Mouse (Mus musculus) left cerebral cortex, adult 8-10 months (tissue): ENCODE results near the gene Runx1. TPM values are rescaled to one million over a fixed set of nuclear protein-coding genes. Genes with fewer than 3 reads are reported as not detected.

Experiments
- DNase-seq, 2 experiments: peaks; one replicate each; pipeline ENCODE4 v3.0.0; 2022; ENCODE audit warnings: low spot score in 2 of 2
- total RNA-seq, 4 experiments: library from RNA; stranded (reverse); gene quantifications; 2 replicates each; pipeline ENCODE4 v1.2.4; 2022

The Runx1 gene
- total RNA-seq, 4 experiments from 2014 or later, result 0.87 to 6.6 (median 2.4) TPM

DNA sequence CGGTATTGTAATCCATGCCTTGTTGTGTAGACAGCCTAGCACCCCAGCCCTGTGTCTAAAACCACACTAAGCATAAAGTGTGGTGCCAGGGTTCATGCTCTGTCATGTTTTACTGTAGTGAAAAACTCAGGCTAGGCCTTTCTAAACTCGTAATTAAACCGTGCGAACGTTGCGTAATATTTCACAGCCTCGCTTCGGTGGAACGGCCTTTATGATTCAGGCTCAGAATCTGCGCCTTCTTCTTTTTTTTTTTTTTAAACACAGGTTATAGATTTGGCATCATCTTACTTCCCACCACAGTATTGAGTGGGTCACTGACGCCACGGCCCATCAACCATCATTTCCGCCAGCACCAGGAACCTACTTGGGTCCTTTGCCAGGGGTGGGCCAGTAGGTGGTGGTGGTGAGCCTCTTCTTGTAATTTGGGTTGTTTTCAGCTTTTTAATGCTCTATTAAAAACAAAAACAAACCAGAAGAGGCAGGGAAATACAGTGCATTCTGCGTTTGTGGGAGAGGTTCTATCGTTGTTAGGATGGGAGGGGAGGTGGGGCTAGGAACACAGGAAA, 210.6 kb downstream of the Runx1 start:
- no peak for DNase-seq

DNA sequence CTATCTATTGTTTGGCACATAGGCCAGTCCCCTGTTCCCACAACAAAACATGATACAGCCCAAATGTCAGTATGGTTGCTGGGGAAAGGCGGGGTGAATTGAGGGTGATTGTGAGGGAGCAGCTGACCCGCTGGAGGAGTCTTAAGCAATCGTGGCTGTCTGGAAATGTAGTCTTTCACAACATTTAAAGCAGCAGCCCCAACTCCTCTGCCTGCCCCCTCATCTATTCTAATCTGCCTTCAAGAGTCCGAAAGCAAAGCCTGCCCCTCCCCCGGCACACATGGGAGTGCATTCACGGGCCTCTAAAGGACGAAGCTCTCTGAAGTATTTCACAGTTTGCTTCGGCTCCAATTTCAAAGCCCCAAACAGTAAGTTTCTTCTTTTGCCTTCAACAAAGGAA, 213.4 kb downstream of the Runx1 start:
- DNase-seq, result no peak

DNA sequence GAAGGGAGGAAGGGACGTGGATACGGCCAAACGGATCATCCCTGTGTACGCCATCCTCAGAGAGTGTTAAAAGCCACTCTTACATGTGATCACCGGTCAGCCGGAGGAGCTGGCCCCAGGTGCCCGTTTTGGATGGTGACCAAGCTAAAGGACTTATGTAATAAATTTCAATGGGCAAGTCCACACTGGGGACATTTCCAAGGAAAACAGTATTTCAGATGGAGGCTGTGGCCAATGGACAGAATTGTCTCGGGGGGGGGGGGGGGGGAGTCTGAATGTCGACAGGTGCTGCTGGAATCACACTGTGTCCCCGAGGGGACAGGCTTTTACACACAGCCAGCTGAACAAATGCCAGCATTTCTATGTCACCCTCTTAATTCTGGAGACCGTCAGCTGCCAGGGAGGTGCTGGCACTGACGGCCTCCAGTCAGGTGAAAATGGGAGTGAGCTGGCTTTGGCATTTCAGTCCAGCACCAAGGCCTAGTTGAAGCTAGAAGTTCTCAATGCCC, 214.3 kb downstream of the Runx1 start:
- no peak for DNase-seq

DNA sequence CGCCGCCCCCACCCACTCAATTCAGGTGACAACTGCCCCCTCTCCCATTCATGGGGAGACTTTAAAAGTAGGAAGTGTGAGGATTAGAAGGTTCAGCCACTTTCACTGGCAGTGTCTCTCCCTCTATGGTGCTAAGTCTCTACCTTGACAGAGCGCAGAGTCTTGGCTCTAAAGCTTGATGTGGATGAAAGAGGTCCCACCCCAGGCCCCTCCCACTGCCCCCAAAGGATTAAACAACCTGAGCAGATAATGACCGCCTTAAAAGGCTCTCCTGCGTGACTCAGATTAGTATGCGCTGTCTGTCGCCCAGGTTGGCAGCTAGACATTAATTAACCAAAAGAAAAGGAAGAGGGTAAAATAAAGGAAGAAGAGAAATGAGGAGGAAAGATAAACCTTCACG, 215.5 kb downstream of the Runx1 start:
- no peak for DNase-seq

DNA sequence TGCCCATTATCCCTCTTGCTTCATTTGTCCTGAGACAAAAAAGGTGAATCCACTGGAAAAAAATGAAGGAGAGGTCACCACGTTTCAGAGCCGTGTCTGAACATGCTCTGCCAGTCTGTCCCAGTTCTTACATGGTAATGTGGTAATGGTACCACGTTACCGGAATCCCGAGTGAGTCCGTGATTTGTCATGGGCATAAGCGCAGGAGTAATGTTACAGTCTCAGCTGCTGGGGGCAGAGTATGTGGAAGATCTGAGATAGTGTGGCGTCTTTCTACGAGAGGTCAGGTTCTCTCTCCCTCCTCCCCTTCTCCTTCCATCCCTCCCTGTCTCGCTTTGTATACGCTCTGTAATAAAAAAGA, 216.3 kb downstream of the Runx1 start:
- DNase-seq, result no peak

DNA sequence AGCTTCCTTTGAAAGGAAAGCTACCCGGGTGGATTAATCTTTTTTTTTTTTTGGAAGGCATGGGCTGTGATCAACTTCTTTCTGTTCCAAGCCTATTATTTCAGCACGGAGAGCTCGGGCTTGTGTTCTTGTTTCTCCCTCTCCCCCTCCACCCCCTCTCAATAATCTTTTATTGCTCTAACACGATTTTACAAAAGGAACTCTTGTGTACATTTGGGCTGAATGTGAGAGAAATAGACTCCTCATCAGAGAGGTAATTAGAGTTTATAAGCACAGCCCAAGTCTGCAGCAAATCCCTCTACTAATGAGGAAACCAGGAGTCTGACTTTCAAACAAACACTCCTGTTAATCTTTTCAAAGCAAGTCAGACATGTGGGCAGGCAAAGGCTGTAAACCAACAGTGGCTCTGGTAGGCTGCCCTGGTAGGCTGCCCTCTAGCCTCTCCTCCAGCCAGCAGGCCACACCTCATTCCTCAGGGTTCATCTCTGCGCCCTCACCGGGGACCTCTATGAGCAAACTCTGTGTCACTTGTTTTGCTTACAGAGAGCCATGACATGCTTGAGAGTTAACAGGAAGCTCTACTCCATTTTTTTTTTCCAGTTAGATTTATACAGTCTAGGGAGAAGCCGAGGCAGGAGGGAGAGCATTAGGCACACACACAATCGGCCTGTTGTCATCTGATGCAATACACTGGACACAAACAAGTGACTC, 216.8 kb downstream of the Runx1 start:
- no peak for DNase-seq

DNA sequence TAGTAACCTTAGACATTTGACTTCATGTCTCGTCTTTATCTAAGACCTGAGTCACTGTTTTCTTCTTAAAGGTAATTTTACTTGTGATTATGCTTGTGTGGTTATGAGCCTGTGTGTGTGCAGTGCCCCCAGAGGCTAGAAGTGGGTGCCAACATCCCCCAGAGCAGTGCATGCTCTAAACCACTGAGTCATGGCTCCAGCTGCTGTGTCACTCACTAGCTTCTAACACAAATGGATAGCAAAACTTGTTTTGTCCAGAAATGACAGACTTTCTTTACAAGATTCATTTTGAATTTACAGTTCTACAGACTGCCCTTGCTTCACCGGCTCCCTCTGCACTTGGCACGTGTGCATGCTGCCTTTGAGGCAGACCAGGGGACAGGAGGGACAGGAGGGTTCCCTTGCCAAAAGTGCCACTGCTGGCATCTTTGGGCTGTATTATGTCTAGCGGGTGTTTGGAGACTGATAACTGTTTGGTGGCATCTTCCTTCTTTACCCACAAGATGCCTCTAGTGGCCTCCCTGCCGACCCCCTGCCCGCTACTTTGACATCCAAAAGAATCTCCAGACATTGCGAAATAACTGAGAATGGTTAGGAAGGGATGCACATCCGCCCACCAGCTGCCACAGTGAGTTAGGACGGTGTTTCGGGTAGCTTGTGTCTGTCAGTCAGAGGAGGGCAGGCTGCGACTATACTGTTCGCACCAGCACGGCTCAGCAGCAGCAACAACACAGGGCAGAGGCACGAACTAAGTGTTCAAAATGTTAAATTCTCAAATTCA, 217.6 kb downstream of the Runx1 start:
- DNase-seq, result no peak

DNA sequence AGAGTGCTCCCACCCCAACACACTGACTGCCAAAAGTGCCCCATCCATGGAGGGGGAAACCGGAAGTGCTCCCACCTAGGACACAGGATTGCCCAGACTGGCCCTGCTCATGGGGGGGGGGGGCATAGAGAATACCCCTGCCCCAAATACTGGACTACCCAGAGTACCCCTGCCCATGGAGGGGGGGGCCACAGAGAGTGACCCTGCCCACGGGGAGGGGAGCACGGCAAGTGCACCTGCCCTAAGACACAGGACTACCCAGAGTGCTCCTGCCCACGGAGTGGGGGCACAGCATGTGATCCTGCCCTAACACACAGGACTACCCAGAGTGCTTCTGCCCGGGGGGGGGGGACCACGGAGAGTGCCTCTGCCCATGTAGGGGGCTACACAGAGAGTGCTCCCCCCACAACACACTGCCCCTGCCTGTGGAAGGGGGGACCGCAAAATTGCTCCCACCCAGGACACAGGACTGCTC, 219.4 kb downstream of the Runx1 start:
- no peak for DNase-seq

DNA sequence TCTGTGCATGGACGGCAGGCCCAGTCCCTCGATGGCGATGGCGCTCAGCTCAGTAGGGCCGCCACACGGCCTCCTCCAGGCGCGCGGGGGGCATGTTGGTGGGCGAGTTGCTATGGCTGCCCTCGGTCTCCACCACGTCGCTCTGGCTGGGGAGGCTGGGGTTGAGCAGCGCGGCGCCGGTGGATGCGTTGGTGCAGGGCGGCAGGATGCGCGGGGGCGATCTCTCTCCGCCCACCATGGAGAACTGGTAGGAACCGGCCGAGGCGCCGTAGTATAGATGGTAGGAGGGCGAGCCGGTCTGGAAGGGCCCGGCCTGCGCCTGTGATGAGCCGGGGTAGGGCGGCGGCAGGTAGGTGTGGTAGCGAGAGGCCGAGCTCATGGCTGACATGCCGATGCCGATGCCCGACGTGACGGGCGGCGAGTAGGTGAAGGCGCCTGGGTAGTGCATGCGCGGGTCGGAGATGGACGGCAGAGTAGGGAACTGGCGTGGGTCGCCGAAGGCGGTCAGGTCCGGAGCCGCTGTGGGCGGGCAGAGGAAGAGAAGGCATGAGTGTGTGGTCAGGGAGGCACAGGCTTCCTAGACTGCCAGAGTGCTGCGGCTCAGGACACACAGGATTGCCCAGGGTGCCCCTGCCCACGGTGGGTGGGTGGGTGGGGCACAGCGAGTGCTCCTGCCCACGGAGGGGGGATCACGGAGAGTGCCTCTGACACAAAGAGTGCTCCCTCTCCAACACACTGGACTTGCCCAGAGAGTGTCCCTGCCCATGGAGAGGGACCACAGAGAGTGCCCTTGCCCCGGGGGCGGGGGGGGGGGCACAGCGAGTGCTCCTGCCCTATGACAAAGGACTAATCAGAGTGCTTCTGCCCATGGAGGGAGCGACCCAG, 220.1 kb downstream of the Runx1 start:
- no peak for DNase-seq

DNA sequence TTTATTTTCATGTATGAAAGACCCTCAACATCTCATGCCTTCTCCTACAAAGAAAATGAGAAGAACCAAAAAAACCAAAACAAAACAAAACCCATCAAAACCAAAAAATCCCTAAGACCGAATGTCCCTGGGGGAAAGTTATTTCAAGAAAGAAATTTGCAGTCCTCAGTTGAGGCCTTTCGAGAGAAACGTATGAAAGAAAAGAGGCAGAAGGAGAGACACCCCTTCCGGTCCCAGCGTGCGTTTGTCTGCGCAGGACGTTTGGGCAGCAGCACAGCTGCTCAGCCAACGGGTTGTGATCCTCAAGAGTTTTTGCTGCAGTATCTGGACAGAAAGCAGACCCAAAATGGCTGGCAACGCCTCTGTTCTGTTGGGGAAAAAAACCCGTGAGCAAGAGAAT, 223.4 kb downstream of the Runx1 start:
- DNase-seq, result no peak

DNA sequence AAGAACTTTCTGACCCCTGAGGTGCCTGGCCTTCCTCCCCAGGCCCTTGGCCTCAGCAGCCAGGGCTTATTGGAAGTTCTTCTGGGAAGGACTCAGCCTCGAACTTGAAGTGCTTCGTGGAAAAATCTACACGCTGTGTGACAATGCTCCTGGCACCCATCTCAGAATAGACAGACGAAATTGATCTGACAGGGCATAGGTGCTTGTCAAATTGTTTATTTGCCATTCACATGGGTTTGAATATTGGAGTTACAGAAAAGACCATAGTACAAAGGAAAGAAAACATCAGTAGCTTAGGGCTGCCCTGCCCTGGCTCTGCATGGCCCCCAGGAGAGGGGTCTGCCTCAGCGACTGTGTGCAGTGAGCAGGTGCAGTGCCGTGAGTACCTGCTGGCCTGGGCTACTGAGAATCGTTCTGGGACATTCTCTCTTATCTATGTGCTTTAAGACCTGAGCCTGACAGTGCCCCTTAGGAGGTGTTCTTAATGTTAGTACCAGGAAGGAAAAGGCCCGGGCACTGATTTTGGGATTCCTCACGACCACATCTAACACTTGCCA, 224.6 kb downstream of the Runx1 start:
- DNase-seq, result no peak

DNA sequence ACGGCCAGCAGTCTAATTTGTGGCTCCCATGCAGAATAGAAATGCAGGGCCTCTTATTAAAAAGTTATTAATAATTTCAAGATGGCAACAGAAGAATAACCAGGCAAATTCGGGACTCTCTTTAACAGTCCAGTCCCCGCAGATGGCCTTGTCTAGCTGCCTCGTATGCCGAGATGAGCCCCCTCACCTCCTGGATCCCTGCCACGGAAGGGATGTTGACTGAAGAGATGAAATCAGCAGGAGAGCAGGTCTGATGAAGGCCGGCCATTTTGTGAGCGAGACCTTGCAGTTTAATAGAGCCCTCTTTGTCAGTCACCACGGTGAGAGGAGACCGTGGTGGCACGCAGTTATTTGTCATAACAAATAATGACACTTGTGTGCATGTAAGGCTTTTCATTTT, 226.5 kb downstream of the Runx1 start:
- DNase-seq, result no peak

DNA sequence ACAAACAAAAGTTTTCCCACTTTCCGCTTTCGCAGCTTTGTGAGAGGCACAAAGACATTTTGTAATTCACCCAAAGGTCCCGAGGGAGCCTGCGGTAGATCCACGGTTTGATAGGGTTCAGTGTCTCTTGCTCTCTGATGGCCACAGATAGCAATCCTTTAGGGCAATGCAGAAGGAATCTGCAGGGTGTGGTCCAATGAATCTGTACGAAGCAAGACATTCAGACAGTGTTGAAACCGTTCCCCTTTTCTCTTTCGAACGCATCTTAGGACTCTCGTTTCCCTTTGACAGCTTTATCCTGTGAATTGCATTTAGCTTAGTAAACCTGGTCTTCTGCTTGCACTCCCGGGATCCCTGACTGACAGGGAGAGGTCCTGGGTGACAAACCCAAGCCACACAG, 228.3 kb downstream of the Runx1 start:
- no peak for DNase-seq

DNA sequence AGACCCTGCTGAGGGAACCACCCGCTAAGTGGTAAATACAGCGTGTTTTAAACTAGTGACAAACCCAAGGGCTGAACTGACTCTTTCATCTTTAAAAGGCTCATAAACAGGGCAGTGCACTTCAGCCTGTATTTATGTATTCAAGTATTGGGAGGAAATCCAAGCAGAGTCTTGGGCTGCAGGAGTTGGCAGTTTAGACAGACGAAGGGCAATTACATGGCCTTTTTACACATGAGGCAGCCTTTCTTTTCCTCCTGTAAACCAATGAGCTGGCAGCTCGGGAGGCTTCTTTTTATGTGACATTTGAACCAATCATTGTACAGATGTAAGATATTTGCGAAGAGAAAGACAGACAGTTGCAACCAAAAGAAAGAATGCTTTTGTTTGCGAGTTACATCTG, 233.7 kb downstream of the Runx1 start:
- no peak for DNase-seq

DNA sequence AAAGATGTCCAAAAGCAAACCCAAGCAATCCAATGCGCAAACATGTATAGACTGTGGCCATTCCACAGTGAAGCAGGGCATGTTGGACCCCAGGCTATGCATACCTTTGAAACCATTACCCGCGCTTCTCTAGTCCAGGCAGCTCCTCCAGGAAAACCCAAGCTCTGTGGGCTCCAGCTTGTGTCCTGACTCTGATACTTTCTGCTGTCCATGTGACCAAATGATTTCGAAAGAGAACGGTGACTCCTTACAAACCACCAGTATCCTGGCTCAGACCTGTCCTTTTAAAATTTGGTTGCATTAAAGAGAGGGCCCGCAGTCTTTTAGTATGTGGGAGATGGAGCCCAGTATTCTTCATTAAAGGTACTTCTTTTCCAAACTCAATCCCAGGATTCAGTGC, 234.2 kb downstream of the Runx1 start:
- DNase-seq, result no peak

DNA sequence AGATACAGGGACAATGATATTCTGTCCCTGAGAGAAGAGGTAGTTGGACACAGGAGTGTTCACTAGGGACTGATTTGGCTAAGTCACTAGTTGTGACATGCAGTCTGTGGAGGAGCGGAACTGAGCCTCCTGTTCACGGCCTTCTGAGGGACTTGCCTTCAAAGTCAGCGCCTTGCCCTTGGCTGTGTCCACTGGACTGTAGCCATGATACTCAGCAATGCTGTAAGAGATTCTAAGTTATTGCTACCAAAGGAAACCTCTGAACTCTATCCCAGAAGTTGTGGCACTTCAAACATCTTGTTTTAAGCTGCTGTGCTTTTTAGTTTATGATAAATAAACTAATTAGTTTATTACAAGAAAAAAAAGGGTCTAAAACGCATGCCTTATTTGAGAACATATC, 238.1 kb downstream of the Runx1 start:
- DNase-seq, result no peak

DNA sequence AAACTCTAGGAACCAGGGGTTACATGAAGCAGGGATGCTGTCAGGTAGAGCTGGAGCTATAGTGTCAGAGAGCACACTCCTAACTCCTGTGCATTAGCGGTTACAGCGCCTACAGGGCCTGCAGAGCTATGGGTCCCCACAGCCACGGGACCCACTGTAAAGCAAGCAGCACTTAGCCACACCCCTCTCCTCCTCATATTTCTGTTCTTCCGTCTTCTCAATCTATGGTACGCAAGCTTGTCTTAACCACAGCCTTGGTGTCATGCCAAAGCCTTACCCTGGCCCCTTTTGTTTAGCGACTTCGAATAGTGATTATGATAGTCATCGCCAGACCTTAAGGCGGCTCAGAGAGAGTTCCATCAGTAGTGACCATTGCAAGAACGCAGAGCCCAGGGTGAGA, 244.2 kb downstream of the Runx1 start:
- no peak for DNase-seq

DNA sequence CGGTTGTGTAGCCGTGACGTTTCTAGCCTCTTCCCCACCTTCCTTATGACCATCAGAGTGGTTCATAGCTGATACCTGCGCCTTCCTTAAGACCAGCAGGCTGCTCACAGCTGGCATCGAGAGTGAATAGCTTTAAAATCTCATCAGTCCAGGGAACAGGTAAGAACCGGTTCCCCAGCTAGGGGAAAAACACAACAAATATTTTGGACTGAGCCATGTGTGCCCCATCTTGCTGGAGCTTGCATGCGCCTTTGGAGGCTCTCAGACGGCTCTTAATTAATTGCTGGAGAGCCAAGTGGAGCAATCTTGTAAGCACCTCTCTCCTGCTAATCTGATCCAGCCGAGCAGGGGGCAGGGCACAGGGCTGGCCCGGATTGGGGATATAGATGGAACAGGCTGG, 245.0 kb downstream of the Runx1 start:
- DNase-seq, result no peak

DNA sequence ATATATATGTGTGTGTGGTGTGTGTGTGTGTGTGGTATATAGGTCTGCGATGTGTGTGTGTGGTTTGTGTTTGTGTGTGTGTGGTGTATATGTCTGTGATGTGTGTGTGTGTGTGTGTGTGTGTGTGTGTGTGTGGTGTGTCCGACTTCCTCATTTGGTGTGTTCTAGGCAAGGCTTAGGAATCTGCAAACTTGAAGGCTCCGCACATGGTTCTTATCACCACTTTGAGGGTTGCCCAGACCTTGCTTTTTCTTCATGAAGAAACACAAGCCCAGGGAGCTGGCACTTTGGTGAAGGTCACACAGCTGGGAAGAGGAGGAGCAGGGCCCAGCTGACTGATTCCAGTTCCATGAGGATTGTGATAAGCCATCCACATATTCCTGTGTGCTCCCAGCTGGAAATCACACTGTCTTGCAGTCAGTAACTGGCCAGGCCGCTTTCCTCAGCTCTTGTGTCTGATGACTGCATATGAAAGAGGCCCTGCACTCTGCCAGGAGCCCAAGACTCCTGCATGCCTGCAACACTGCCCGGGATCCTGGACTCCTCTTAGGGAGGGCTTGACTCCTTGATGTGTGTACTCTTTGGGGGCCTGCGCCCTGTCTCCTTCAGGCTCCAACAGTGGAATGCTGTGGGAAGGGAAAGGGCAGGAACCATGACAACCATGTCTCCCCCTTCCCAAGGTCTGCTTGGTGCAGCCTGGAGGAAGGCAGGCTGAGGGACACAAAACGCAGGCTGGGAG, 246.9 kb downstream of the Runx1 start:
- DNase-seq, result no peak

DNA sequence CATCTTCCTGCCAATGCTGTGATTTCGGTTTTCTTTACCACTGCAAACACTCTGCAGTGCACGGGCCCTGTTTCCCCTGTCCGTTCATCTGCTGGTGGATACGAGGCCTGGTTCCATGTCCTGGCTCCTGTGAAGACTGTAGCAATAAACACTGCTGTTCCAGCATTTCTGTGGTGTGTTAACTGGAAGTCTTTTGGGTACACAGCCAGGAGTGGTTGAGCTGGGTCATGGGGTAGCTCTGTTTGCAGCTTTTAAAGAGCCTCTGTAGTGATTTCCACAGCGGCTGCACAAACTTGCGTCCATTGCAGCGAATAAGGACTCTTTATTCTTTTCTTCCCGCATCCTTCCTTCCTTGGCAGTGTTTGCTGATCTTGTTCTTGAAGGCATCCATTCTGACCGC, 248.6 kb downstream of the Runx1 start:
- DNase-seq, result no peak

DNA sequence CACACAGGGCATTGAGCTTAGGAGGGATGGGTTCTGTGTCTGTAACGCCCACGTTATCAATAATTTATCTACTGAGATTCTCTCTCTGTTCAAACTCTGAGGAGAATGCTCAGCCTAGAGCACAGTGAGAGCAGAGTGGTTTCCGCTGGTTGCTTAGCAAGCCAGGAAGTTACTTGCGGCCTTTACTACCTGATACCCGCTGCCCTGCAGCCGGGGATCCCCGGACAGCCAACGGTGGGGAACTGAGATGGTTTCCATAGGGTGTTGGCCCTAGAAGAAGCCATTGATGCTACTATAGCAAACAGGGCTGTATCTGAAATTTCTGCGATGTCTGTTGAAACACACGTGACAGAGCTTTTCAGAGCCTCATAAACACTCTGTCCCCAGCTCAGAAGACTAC, 250.2 kb downstream of the Runx1 start:
- no peak for DNase-seq
